Mouse (Mus musculus): ENCODE results near the gene Ccdc43. TPM values are rescaled to one million over a fixed set of nuclear protein-coding genes. Genes with fewer than 3 reads are reported as not detected.

Ccdc43 gene
- polyA plus RNA-seq, 1 experiment from 2014 or later, result 38.2 TPM

DNA sequence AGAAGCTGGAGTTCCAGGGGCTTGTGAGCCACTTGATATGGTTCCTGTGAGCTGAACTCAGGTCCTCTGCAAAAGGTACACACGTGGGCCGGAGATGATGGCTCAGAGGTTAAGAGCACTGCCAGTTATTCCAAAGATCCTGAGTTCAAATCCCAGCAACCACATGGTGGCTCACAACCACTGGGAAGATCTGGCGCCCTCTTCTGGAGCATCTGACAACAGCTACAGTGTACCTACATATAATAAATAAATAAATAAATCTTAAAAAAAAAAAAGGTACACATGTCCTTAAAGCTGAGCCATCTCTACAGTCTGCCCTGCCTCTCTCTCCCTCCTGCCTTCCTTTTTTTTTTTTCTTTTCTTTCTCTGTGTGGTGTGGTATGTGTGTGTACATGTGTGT, 44.7 kb downstream of the Ccdc43 start:
- ATAC-seq (replicated peaks; ENCODE audit: extremely low read depth, insufficient read depth, low FRiP score), result no peak

DNA sequence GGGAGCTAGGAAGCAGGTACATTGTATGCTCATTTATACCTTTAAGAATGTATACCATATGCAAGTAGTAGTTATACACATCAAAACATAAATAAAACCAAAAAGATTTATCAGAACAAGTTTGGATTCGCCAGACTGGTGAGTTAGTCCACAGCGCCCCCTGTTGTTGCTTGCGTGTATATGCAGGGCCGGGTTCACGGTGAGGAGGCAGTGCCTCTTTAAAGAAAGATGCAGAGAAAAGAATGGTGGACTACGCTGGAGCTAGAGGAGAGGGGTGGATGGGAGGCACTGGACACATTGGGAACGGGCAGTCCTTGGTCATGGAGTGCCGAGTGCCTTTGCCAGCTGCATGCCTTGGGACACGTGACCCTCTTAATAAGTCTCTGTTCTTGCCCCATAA, 46.2 kb downstream of the Ccdc43 start:
- no peak overlapping the region for H3K4me2 ChIP-seq (ENCODE audit: low read depth, low read length)
- WGBS, result 4% methylated on average over 9 of the region's 9 CpGs
- H3K36me3 ChIP-seq (ENCODE audit: control insufficient read depth, insufficient read depth), result no peaks in the 10 kb centered on the region
- no peak overlapping the region for H3K4me3 ChIP-seq (ENCODE audit: low read length)
- H3K9ac ChIP-seq (ENCODE audit: low read length), result no peak overlapping the region
- H3K9me3 ChIP-seq (replicated peaks; ENCODE audit: control insufficient read depth, low read length), result no peaks in the 10 kb centered on the region
- no peak overlapping the region for H3K27ac ChIP-seq (ENCODE audit: low read length)
- 0 out of 2 replicates have a peak, but pooled peaks have one; percentile 14 for ATAC-seq (replicated peaks; ENCODE audit: extremely low read depth, insufficient read depth, low FRiP score)
- no peaks in the 10 kb centered on the region for H3K27me3 ChIP-seq (ENCODE audit: control insufficient read depth, insufficient read depth, low read length)
- peaks cover under 1% of the 10 kb centered on the region; the same call in 1 of the 2 replicates for H3K4me1 ChIP-seq (ENCODE audit: control insufficient read depth, insufficient read depth, low read length)

More for the DNA sequence above, 44.7 kb downstream of the Ccdc43 start:
- Histone ChIP-seq H3K9ac (ENCODE audit: low read length) (no peak overlapping the region), H3K27me3 (ENCODE audit: control insufficient read depth, insufficient read depth, low read length) (no peaks in the 10 kb centered on the region), H3K27ac (ENCODE audit: low read length) (no peak overlapping the region), H3K4me2 (ENCODE audit: low read depth, low read length) (no peak overlapping the region), H3K36me3 (ENCODE audit: control insufficient read depth, insufficient read depth) (no peaks in the 10 kb centered on the region), H3K9me3 (replicated peaks; ENCODE audit: control insufficient read depth, low read length) (no peaks in the 10 kb centered on the region), H3K4me3 (ENCODE audit: low read length) (no peak overlapping the region), H3K4me1 (ENCODE audit: control insufficient read depth, insufficient read depth, low read length) (no peaks in the 10 kb centered on the region)
- WGBS, result 62% methylated on average over 3 of the region's 3 CpGs

DNA sequence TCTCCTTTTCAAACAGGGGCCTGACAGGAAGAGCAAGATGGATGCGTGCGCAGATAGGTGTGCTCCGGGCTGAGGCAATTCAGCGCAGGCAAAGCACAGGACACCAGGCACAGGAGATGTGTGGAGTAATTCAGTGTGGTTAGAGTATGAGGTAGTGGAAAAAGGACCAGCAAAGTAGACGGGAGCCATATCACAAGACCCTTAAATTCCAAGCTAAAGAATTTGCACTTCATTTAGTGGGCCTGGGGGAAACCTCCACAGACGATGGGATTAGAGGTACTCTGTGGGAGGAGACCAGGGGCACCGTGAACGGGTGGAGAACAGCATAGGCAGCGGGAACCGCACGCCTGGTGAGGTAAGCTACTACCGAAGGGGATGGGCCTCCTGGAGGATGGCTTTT, 49.7 kb downstream of the Ccdc43 start:
- ATAC-seq (replicated peaks; ENCODE audit: extremely low read depth, insufficient read depth, low FRiP score), result no peak
- H3K9me3 ChIP-seq (replicated peaks; ENCODE audit: control insufficient read depth, low read length), result no peaks in the 10 kb centered on the region
- WGBS, result 63% methylated on average over 12 of the region's 12 CpGs
- H3K27me3 ChIP-seq (ENCODE audit: control insufficient read depth, insufficient read depth, low read length), result no peaks in the 10 kb centered on the region
- no peak overlapping the region for H3K4me2 ChIP-seq (ENCODE audit: low read depth, low read length)
- no peak overlapping the region for H3K27ac ChIP-seq (ENCODE audit: low read length)
- H3K4me3 ChIP-seq (ENCODE audit: low read length), result no peak overlapping the region
- no peak overlapping the region for H3K9ac ChIP-seq (ENCODE audit: low read length)
- H3K36me3 ChIP-seq (ENCODE audit: control insufficient read depth, insufficient read depth), result no peaks in the 10 kb centered on the region
- peaks cover 19% of the 10 kb centered on the region for H3K4me1 ChIP-seq (ENCODE audit: control insufficient read depth, insufficient read depth, low read length)

DNA sequence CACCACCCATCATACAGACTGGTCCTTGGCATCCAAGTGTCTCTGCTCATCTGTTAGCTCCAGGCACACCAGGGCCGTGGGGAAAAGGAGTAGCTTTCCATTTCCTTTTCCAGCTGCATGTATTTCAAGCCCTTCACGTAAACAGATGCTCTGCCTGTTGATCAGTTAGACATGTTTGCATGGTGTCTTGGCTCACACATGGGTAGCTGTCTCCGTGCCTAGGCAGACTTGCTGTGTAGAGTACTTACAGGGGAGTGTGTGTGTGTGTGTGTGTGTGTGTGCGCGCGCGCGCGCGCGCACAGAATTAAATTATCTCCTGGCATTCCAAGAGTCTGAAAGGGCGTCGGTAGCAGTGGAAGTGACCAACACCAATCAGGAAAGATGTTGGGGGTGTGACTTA, 51.4 kb downstream of the Ccdc43 start:
- no peaks in the 10 kb centered on the region for H3K27me3 ChIP-seq (ENCODE audit: control insufficient read depth, insufficient read depth, low read length)
- WGBS, result 60% methylated on average over 13 of the region's 13 CpGs
- H3K4me2 ChIP-seq (ENCODE audit: low read depth, low read length), result peak overlapping the region; percentile 20
- peak overlapping the region; percentile 65 for H3K27ac ChIP-seq (ENCODE audit: low read length)
- no peaks in the 10 kb centered on the region for H3K9me3 ChIP-seq (replicated peaks; ENCODE audit: control insufficient read depth, low read length)
- H3K36me3 ChIP-seq (ENCODE audit: control insufficient read depth, insufficient read depth), result no peaks in the 10 kb centered on the region
- H3K4me3 ChIP-seq (ENCODE audit: low read length), result no peak overlapping the region
- H3K4me1 ChIP-seq (ENCODE audit: control insufficient read depth, insufficient read depth, low read length), result peaks cover 19% of the 10 kb centered on the region
- no peak for ATAC-seq (replicated peaks; ENCODE audit: extremely low read depth, insufficient read depth, low FRiP score)
- 0 out of 2 replicates have a peak overlapping the region, but pooled peaks have one; percentile 23 for H3K9ac ChIP-seq (ENCODE audit: low read length)

DNA sequence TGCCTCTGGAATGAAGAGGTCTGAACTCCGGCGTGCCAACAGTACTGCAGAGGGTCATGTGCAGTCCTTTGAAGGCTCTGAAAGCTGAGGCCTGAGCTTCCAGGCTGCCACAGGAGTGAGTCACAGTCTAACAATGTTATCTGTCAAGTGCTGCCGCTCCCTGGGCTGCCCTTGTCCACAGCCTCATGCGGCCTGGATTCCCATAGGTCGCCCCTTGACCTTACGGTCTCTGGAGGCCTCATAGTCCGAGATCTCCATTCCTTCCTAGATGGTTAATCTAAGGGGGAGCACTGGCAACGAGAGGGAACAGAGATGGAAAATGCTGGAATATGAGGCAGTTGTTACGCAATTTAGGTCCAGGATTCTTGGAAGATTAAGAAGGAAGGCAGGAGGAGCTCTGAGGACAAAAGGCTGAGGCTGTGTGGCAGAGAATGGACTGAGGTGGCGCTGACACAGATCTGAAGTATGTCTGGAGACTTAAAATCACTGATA, 53.6 kb downstream of the Ccdc43 start:
- peaks cover 28% of the 10 kb centered on the region for H3K4me1 ChIP-seq (ENCODE audit: control insufficient read depth, insufficient read depth, low read length)
- no peak overlapping the region for H3K4me2 ChIP-seq (ENCODE audit: low read depth, low read length)
- peak overlapping the region; percentile 67 for H3K27ac ChIP-seq (ENCODE audit: low read length)
- H3K4me3 ChIP-seq (ENCODE audit: low read length), result no peak overlapping the region
- WGBS, result 21% methylated on average over 10 of the region's 10 CpGs
- no peaks in the 10 kb centered on the region for H3K9me3 ChIP-seq (replicated peaks; ENCODE audit: control insufficient read depth, low read length)
- H3K36me3 ChIP-seq (ENCODE audit: control insufficient read depth, insufficient read depth), result no peaks in the 10 kb centered on the region
- no peak overlapping the region for H3K9ac ChIP-seq (ENCODE audit: low read length)
- H3K27me3 ChIP-seq (ENCODE audit: control insufficient read depth, insufficient read depth, low read length), result no peaks in the 10 kb centered on the region
- peak; percentile 93 for ATAC-seq (replicated peaks; ENCODE audit: extremely low read depth, insufficient read depth, low FRiP score)

DNA sequence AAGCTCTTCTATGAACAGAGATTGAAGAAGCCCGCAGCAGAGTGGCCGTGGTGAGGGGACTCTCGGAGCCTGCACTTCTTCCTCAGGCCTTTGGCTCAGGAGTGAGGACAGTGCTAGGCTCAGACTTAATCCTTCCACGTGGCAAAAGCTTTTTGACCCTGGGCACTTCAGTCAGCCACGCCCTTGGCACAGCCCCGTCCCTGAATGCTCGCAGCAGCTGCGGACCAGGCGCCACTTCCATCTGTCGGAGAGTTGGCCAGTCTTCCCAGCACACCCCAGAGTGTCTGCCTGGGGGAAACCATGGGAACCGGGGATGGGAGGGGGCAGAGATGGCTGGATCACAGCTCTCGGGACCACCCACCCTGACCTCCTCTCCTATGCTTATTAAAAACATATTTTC, 60.7 kb downstream of the Ccdc43 start:
- no peaks in the 10 kb centered on the region for H3K9me3 ChIP-seq (replicated peaks; ENCODE audit: control insufficient read depth, low read length)
- H3K4me2 ChIP-seq (ENCODE audit: low read depth, low read length), result no peak overlapping the region
- no peak overlapping the region for H3K9ac ChIP-seq (ENCODE audit: low read length)
- 33% methylated on average over 12 of the region's 12 CpGs for WGBS
- no peak; the same call in 1 of the 2 replicates for ATAC-seq (replicated peaks; ENCODE audit: extremely low read depth, insufficient read depth, low FRiP score)
- no peaks in the 10 kb centered on the region for H3K27me3 ChIP-seq (ENCODE audit: control insufficient read depth, insufficient read depth, low read length)
- H3K27ac ChIP-seq (ENCODE audit: low read length), result no peak overlapping the region
- no peaks in the 10 kb centered on the region for H3K36me3 ChIP-seq (ENCODE audit: control insufficient read depth, insufficient read depth)
- peaks cover 19% of the 10 kb centered on the region for H3K4me1 ChIP-seq (ENCODE audit: control insufficient read depth, insufficient read depth, low read length)
- H3K4me3 ChIP-seq (ENCODE audit: low read length), result no peak overlapping the region

Small RNAs within 50 kb of the gene (microRNA-seq; reads per million reads assigned to microRNA genes)
- not detected for gene Gm22920

Other genes with a start within 250 kb of the Ccdc43 start
- 6.5 and 6.6 TPM in 2 replicates for gene Itga2b, start 227.7 kb downstream of the Ccdc43 start, polyA plus RNA-seq (2015; fragmentation: Nextera tagmentation; extraction: Ambion mirVana)
- gene Gpatch8, start 141.4 kb downstream of the Ccdc43 start, polyA plus RNA-seq (2015; fragmentation: Nextera tagmentation; extraction: Ambion mirVana), result 33.9 and 39.2 TPM in 2 replicates
- gene Gm11627, start 118.3 kb downstream of the Ccdc43 start, polyA plus RNA-seq (2015; fragmentation: Nextera tagmentation; extraction: Ambion mirVana), result 9.5 and 13.6 TPM in 2 replicates
- gene Fzd2, start 93.4 kb downstream of the Ccdc43 start, polyA plus RNA-seq (2015; fragmentation: Nextera tagmentation; extraction: Ambion mirVana), result 12.4 and 15.6 TPM in 2 replicates
- gene Meioc, start 34.1 kb downstream of the Ccdc43 start, polyA plus RNA-seq (2015; fragmentation: Nextera tagmentation; extraction: Ambion mirVana), result 0.28 and 0.40 TPM in 2 replicates
- 5.2 and 5.3 TPM in 2 replicates for gene Adam11, start 63.7 kb upstream of the Ccdc43 start, polyA plus RNA-seq (2015; fragmentation: Nextera tagmentation; extraction: Ambion mirVana)
- 45.5 and 46.3 TPM in 2 replicates for gene Gjc1, start 121.9 kb upstream of the Ccdc43 start, polyA plus RNA-seq (2015; fragmentation: Nextera tagmentation; extraction: Ambion mirVana)
- gene Higd1b, start 138.1 kb upstream of the Ccdc43 start, polyA plus RNA-seq (2015; fragmentation: Nextera tagmentation; extraction: Ambion mirVana), result 6.4 and 9.9 TPM in 2 replicates
- 114 and 115 TPM in 2 replicates for gene Eftud2, start 183.2 kb upstream of the Ccdc43 start, polyA plus RNA-seq (2015; fragmentation: Nextera tagmentation; extraction: Ambion mirVana)
- 0.64 and 0.77 TPM in 2 replicates for gene Ccdc103, start 183.4 kb upstream of the Ccdc43 start, polyA plus RNA-seq (2015; fragmentation: Nextera tagmentation; extraction: Ambion mirVana)
- gene Fam187a, start 187.4 kb upstream of the Ccdc43 start, polyA plus RNA-seq (2015; fragmentation: Nextera tagmentation; extraction: Ambion mirVana), result 0.09 TPM in 1 of 2 replicates, not detected in the other
- 0.26 and 0.30 TPM in 2 replicates for gene Gfap, start 203.1 kb upstream of the Ccdc43 start, polyA plus RNA-seq (2015; fragmentation: Nextera tagmentation; extraction: Ambion mirVana)
- 6.6 and 7.6 TPM in 2 replicates for gene Kif18b, start 227.3 kb upstream of the Ccdc43 start, polyA plus RNA-seq (2015; fragmentation: Nextera tagmentation; extraction: Ambion mirVana)
- 0.32 and 0.39 TPM in 2 replicates for gene C1ql1, start 248.9 kb upstream of the Ccdc43 start, polyA plus RNA-seq (2015; fragmentation: Nextera tagmentation; extraction: Ambion mirVana)